Mouse (Mus musculus): ENCODE results near the gene Olfr1295. TPM values are rescaled to one million over a fixed set of nuclear protein-coding genes. Genes with fewer than 3 reads are reported as not detected.

Gene Olfr1295
- not detected for total RNA-seq (2022)

GRCm38 (mm10) chr2:111569581-111569980 is at the start of gene Olfr1295:
Gene Olfr1295 (minus strand): TSS chr2:111569681.
- no peak for DNase-seq (ENCODE audit: low spot score in 2 of 2)

- DNase-seq (ENCODE audit: low spot score in 2 of 2) = no peak
Observed at GRCm38 (mm10) chr2:111540191-111540590, 29.3 kb downstream of the Olfr1295 start, which contains the start of gene Olfr1294. Gene Olfr1294 (minus strand): TSS chr2:111540291.

GRCm38 (mm10) chr2:111524903-111525302 is 44.6 kb downstream of the Olfr1295 start, which contains the start of gene Olfr1293-ps:
Gene Olfr1293-ps (plus strand): TSS chr2:111525203.
- DNase-seq (ENCODE audit: low spot score in 2 of 2) = no peak

GRCm38 (mm10) chr2:111517451-111517850 is 52.0 kb downstream of the Olfr1295 start:
- no peak for DNase-seq (ENCODE audit: low spot score in 2 of 2)

Other genes with a start within 250 kb of the Olfr1295 start
- gene Olfr1281, start 243.2 kb downstream of the Olfr1295 start, total RNA-seq (2022) = not detected
- not detected for gene Olfr1282, start 233.6 kb downstream of the Olfr1295 start, total RNA-seq (2022)
- not detected for gene Olfr1283, start 202.9 kb downstream of the Olfr1295 start, total RNA-seq (2022)
- gene Olfr1284, start 194.2 kb downstream of the Olfr1295 start, total RNA-seq (2022) = not detected
- gene Olfr1286, start 146.6 kb downstream of the Olfr1295 start, total RNA-seq (2022) = not detected
- not detected for gene Olfr1287, start 120.5 kb downstream of the Olfr1295 start, total RNA-seq (2022)
- gene Olfr1288, start 95.6 kb downstream of the Olfr1295 start, total RNA-seq (2022) = not detected
- gene Olfr1289, start 88.9 kb downstream of the Olfr1295 start, total RNA-seq (2022) = not detected
- not detected for gene Olfr1290, start 75.9 kb downstream of the Olfr1295 start, total RNA-seq (2022)
- not detected for gene Olfr1291-ps1, start 72.5 kb downstream of the Olfr1295 start, total RNA-seq (2022)
- not detected for gene Olfr1293-ps, start 44.5 kb downstream of the Olfr1295 start, total RNA-seq (2022)
- not detected for gene Olfr1294, start 29.4 kb downstream of the Olfr1295 start, total RNA-seq (2022)
- gene Olfr1297, start 56.8 kb upstream of the Olfr1295 start, total RNA-seq (2022) = not detected
- not detected for gene Olfr1298, start 79.5 kb upstream of the Olfr1295 start, total RNA-seq (2022)
- not detected for gene Olfr1299, start 91.7 kb upstream of the Olfr1295 start, total RNA-seq (2022)
- not detected for gene Olfr1301, start 181.3 kb upstream of the Olfr1295 start, total RNA-seq (2022)
- not detected for gene Olfr1302, start 207.7 kb upstream of the Olfr1295 start, total RNA-seq (2022)